Mouse (Mus musculus) right cerebral cortex, adult 18-20 months (tissue): Measurements from ENCODE around the gene Gstt3.

Source experiments
- DNase-seq: peaks from one replicate; pipeline ENCODE4 v3.0.0; 2022; ENCODE audit warnings: mixed read lengths

The Gstt3 gene

GRCm38 (mm10) chr10:75780769-75781578, at the start of gene Gstt3, which contains the start of gene Gm20441:
Gene Gstt3, minus strand, starts transcription at chr10:75781414.
Gene Gm20441, minus strand, starts transcription at chr10:75780954.
- peak; percentile 10 for DNase-seq

DNA sequence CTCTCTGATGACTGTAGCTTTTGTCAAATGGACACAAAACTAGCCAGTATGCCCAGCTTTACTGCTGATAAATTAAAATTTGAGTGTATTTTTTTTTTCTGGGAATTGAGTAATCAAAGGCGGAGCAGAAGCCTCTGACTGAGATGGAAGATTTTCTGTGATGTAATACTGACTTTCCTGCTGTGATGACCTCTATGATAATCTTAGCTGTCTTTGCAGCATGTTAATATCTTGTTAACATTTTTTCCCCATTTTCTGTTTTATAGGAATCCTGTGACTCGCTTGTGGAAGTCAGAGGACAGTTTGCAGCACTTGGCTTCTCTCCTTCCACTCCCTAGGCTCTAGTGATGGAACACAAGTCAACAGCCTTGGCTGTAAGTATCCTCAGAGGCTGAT, 49.1 kb upstream of the Gstt3 start:
- DNase-seq, result no peak

- no peak for DNase-seq
These were observed 48.5 kb upstream of the Gstt3 start for GRCm38 (mm10) chr10:75829529-75830274.

DNA sequence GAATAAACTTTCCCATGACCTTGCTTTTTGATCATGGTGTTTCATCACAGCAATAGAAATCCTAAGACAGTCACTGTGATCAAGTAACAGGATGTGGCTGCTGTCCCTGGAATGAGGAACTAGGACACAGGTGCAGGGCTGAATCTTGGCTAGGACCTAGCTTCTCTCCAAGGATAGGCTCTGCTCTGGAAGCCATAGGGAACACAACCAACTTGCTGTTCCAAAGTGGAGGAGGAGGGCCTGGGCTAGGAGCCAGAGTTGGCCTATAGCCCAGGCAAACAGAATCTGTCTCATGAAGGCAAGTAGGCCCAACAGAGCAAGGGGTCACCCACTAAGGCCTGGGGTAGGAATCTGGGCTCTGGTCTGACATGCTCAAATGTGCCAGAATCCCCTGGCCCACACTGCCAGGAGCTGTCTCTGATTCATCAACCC, 47.3 kb upstream of the Gstt3 start:
- DNase-seq, result peak; percentile 53

GRCm38 (mm10) chr10:75827668-75828360, 46.6 kb upstream of the Gstt3 start:
- no peak for DNase-seq

- no peak for DNase-seq
These were observed 43.3 kb upstream of the Gstt3 start for GRCm38 (mm10) chr10:75824530-75824929.

- DNase-seq, result no peak
These were observed 42.6 kb upstream of the Gstt3 start for GRCm38 (mm10) chr10:75823782-75824181.

DNA sequence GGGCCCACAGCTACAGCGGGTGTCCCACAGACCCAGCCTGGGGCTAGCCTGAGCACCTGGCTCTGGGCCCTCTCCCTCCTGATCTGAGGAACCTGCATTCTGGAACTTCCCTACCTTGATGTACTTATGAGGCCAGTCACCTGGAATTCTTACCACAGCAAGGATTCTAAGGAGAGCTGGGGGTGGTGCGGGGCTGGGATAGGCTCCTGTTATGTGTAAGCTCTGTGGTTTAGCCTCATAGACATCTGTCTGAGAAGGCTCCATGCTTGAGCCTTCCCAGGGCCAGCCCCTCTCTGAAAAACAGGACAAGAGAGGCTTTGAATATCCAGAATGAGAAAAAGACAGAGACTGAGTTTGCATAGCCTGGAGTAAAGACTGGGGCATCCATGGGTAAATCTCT, 41.2 kb upstream of the Gstt3 start, which contains the start of gene Gstt4:
Gene Gstt4 (minus strand): TSS at position 101 of the 400 bp plus-strand sequence.
- DNase-seq, result no peak

DNA sequence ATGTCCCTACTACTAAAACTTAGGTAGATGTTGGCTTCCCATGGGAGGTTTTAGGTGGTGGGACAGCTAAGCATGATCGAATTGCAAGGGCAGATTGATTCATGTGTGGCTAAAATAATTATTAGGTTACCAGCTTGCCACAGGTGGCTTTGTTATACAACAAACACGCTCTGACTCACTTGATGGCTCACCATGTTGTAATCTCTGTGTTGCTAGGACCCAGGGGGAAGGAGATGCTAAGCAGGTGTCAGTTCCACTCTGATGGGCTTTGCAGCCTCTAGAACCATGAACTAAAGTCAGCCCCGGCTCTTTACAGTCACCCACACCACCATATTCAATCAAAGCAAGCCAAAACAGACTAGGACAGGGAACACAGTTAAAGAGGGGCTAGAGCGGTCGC, 38.7 kb upstream of the Gstt3 start:
- DNase-seq, result no peak

GRCm38 (mm10) chr10:75818641-75819040, 37.4 kb upstream of the Gstt3 start:
- no peak for DNase-seq

DNA sequence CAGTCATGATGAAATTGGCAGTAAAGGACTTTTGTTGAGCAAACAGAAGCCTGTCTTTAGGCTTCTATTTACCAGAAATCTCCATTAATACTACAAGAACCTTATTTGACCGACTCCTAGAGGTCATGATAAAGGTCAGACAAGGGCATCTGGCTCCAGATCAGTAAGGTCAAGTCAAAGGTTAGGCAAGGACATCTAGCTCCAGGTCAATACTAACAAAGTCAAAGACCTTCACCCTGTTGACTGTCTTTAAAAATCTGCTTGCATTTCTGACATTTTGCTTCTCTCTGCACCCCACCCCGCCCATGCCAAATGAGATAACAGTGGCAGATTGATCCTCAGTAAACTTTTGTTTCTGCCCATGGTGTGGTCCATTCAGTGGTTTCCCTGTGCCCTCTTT, 23.0 kb upstream of the Gstt3 start:
- no peak for DNase-seq

DNA sequence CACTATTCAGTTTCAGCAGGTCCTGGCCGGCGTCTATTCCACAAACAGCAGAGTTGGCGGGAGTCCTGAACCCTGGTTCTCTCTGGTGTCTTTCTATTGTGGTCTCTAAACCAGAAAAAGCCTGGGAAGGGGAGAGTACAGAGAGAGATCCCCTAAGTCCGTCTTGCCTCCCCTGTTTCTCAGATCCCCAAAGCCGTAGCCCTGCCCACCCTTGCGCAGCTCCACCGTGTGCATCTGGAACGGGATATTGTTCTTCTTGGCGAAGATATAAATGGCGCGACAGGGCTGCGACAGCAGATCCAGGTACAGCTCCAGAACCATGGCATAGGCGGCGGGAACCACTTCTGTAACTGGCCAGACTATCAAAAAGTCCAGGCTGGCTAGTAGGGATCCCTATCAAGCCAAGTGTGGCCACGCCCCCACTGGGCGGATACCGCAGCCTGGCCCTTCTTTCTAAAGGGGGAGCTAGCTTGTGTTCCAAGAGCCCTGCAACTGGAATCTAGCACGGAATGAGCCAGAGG, 17.0 kb upstream of the Gstt3 start, which contains the start of gene Gstt1:
Gene Gstt1 (minus strand): TSS at position 409 of the 521 bp plus-strand sequence.
- peak; percentile 20 for DNase-seq

DNA sequence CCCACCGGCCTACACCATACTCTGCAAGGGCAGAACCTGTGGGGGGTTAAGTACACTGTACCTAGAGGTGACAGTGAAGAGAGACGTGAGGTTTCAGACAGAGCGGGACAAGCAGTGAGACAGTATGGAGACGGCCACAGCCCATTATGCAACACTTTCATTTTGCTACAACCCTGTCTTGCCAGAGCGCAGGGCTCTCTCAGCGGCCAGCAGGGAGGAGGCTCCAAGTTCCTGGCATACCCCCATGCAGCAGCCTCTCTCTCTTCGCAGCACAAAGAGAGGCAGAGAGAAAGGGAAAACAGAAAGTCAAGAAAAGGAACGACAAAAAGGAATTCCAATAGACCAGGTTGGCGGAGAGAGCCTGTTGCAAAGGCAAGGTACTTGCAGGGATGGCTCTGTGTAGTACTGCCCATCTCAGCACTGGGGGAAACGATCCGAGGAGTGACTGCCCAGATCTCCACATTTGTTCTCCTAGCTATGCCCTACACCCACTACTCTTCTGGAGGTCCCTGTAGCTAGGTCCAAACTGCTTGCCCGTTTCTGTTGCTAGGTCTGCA, 16.5 kb upstream of the Gstt3 start:
- peak; percentile 54 for DNase-seq

DNA sequence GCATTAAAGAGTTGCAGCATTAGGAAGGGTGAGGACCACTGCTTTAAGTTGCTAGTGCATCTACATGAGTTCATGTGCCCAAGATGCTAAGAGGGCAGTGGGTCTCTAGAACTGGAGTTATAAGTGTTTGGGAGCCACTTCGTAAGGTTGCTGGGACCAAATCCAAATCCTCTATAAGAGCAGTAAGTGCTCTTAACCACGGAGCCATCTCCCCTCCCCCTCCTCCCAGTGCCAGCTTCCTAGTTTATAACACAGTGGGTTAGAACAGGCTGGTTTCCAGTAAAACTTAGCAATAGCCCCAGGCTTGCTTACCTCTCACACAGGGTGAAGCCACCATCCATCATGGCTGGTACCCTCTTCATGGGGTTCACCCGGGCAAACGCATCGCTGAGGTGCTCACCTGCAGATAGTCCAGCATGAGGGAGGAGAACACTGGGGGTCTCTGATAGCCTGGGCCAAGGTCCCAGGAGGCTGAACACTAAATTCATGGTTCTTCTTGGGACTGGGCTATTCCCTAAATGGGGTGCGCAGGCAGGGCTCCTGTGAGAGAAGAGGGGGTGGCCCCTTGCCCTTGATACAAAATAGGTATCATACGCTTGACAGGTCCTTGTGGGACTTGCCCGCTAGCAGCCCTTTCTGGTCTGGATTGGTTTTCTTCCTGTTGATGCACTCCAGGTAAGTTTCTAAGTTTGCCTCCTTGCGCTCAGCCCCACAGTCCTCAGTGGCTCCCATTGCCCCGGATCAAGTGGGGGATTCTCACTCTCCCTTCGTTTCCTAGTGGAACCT, 15.7 kb upstream of the Gstt3 start:
- DNase-seq, result no peak

- DNase-seq, result no peak
These were observed 13.7 kb upstream of the Gstt3 start for GRCm38 (mm10) chr10:75794880-75795279.

DNA sequence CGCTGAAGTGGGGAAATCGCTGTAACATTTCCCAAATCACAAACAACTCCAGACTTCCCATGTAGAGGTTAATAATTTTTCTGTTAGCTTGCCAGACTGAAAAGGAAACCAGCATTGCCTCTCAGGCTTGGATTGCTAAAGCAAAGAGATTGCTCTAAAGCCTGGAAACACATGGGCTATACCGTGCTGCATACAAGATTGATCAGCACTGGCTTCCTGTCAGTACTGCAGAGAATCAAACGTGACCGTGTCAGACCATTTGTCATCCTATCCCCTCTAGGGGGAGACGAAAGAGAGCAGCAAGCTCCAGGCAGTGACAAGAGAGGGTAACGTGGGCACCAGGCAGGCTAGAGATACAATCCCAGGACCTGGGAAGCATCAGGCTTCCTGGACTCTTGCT, 9.6 kb upstream of the Gstt3 start:
- DNase-seq, result no peak

DNA sequence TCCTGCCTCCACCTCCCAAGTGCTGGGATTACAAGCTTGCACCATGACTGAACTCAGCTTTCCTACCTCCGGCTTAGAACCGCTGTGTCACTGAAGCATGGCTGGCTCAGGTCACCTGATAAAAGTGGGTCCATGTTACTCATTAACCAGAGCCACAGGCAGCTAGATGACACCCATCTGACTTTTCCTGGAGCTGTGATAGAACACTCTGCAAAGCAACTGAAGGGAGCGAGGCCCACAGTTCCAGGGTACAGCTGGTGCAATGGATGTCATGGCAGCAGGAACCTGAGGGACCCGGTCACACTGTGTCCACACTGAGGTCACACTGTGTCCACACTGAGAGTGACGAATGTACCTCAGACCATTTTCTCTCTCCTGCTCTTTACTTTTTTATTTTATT, 8.6 kb upstream of the Gstt3 start:
- no peak for DNase-seq

DNA sequence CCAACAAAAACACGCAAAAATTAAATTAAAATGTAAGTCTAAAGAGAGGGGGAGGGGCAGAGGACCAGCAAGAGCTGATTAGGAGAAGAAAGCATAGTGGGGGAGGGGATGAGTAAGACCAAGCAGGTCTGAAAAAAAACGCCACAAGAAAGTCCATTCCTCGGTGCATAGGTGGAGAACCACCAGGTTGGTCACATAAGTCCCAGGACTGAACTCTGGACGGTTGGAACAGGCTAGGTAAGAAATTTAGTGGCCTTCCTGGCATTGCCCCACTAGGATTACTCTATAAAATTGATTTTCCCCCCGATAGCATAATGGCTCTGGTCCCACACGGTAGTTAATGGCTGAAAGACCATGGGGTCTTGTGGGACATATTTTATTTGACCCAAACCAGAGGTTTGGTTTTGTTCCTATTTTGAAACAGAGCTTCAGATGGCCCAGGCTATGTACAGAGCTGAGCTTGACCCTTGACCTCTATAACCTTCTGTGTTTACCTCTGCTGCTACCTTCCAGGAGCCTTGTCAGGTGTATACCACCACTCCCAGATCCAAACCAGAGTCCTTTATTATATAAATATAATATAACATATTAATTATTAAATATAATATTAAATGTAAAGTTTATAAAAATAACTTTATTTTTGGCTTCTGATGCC, 8.0 kb upstream of the Gstt3 start:
- DNase-seq, result no peak

DNA sequence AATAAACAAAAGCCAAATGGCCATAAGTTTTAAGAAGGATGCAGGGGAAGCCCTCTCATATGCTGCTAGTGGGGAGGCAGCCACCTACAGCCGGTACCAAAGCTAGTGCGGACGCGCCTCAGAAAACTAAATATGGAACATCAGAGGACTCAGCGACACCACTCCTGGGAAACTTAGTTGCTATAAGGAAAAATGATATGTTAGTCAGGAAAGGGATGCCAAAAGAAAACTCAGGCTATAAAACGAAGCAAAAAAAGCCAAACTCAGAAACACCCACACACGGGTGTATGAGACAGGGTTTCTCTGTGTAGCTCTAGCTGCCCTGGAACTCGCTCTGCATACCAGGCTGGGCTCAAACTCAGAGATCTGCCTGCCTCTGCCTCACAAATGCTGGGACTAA, 7.1 kb upstream of the Gstt3 start:
- peak; percentile 39 for DNase-seq

DNA sequence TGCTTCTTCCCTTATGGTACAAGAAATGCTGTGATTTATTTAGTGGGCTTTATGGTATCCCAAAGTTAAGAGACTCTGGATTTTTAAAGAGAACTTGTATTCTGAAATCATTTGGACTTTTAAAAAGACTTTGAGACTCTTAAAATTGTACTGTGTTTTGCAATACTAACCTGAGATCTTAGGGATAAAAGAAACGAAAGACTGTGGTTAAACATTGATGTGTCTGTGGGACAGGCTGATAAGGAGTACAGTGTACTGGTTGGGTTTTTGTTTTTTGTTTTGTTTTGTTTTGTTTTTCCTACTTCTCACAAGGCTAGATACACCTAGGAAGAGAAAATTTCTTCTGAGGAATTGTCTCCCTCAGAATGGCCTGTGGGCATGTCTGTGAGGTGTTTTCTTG, 4.2 kb upstream of the Gstt3 start:
- DNase-seq, result no peak
